Mouse (Mus musculus): ENCODE data around the gene Lactb.

GRCm38 (mm10) chr9:66978468-66978867, 3.2 kb upstream of the Lactb start:
- TF ChIP-seq GATA1 (IDR thresholded peaks at IDR 0.05; ENCODE audit: low read length), result no peak
- no peak for TF ChIP-seq TAL1 (IDR thresholded peaks at IDR 0.05; ENCODE audit: low read length)
